Mouse (Mus musculus): ENCODE measurements at regions not wholly inside any gene's neighbourhood (a gene's known extent, or its start where the extent isn't known, plus 50 kb on each side); places are given as distances from the start of the nearest gene placed in this dataset.

GRCm38 (mm10) chr6:103378047-103378446 is 132.3 kb upstream of the Chl1 start:
- ATAC-seq (ENCODE audit: insufficient number of reproducible peaks, low FRiP score, low TSS enrichment): no peak

GRCm38 (mm10) chr6:103381030-103381429 is 129.4 kb upstream of the Chl1 start:
- no peak for ATAC-seq (ENCODE audit: insufficient number of reproducible peaks, low FRiP score, low TSS enrichment)

- no peak for ATAC-seq (ENCODE audit: insufficient number of reproducible peaks, low FRiP score, low TSS enrichment)
These were observed 128.5 kb upstream of the Chl1 start for GRCm38 (mm10) chr6:103381930-103382329.

GRCm38 (mm10) chr6:103386591-103386990 is 123.8 kb upstream of the Chl1 start:
- no peak for ATAC-seq (ENCODE audit: insufficient number of reproducible peaks, low FRiP score, low TSS enrichment)

GRCm38 (mm10) chr6:103405961-103406360 is 104.4 kb upstream of the Chl1 start:
- no peak for ATAC-seq (ENCODE audit: insufficient number of reproducible peaks, low FRiP score, low TSS enrichment)

GRCm38 (mm10) chr6:103414888-103415287 is 95.5 kb upstream of the Chl1 start:
- ATAC-seq (ENCODE audit: insufficient number of reproducible peaks, low FRiP score, low TSS enrichment): no peak

GRCm38 (mm10) chr6:103421013-103421933 is 89.1 kb upstream of the Chl1 start:
- no peak for ATAC-seq (ENCODE audit: insufficient number of reproducible peaks, low FRiP score, low TSS enrichment)

GRCm38 (mm10) chr6:103430933-103431594 is 79.3 kb upstream of the Chl1 start:
- no peak for ATAC-seq (ENCODE audit: insufficient number of reproducible peaks, low FRiP score, low TSS enrichment)

GRCm38 (mm10) chr6:103431595-103431957 is 78.8 kb upstream of the Chl1 start:
- ATAC-seq (ENCODE audit: insufficient number of reproducible peaks, low FRiP score, low TSS enrichment): no peak

All from cerebellum, adult (tissue).